Mouse (Mus musculus): ENCODE results near the gene Tob1.
A peak's percentile ranks its signal among the peaks of the same experiment; 100 is the strongest.

The Tob1 gene

DNA sequence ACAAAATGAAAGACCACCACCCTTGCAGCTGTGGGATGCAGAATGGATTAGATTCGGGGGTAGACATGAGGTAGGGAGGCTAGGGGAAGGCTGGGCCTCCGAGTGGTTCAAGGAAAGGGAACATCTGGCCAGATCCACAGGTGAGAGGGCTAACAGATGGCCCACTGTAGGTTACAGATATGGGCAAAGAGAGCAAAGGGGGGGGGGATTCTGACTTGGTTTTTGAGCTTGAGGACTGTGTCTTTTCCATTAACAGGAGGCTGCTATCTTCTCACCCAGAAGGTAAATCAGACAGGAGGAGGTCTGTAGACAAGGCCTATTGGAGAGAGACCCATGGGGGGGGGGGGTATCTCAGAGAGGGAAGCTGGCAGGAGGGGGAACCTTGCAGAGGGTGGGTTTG, 11.5 kb upstream of the Tob1 start:
- DNase-seq, result no peak

DNA sequence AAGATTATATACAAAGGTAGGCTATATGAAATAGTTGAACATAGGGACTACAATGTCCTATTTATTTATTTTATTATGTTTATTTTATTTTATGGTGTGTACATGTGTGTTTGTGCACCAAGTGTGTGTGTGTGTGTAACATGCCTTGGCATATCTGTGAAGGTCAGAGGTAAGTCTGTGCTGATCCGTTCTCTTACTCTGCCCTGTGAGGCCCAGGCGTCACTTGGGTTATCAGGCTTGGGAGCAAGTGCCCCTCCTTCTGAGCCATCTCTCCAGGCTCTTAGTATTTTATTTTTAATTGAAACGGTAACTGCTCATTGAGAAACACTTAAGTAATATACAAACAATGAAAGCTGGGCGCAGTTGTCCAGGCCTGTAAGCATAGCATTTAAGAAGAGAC, 10.8 kb upstream of the Tob1 start:
- DNase-seq, result no peak

DNA sequence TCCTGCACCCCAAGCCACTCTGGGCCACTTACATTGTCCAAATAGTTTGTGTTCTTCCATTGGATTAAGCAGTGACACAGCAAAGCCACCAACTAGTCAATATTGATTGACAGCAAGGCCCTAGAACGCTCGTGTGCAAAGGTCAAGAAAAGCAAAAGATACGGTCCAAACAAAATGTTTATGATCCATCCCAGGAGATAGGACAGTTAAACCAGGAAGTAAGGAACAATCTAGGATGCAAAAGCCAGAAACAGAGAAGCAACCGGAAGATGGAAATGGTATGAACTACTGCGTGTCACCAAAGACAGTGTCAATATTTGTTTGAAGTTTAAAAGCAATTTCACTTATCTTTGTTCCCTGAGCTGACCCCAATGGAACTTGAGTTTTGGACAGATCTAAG, 9.1 kb upstream of the Tob1 start:
- no peak for DNase-seq

DNA sequence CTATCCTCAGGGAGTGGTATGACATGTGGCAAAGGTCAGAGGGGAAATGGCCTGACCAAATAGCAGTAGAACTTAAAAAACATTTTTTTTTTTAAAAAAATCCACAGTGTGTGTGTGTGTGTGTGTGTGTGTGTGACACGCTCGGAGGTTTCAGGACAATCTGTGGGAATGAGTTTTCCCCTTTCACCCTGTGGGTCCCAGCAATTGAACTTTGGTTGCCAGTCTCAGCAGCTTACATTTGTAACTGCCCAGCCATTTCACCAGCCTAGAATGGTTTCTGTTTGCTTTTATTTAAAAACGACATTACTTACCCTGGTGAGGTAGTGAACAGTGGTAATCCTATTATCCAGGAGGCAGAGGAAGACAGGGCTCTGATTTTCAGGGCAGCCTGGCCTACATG, 8.2 kb upstream of the Tob1 start:
- no peak for DNase-seq

DNA sequence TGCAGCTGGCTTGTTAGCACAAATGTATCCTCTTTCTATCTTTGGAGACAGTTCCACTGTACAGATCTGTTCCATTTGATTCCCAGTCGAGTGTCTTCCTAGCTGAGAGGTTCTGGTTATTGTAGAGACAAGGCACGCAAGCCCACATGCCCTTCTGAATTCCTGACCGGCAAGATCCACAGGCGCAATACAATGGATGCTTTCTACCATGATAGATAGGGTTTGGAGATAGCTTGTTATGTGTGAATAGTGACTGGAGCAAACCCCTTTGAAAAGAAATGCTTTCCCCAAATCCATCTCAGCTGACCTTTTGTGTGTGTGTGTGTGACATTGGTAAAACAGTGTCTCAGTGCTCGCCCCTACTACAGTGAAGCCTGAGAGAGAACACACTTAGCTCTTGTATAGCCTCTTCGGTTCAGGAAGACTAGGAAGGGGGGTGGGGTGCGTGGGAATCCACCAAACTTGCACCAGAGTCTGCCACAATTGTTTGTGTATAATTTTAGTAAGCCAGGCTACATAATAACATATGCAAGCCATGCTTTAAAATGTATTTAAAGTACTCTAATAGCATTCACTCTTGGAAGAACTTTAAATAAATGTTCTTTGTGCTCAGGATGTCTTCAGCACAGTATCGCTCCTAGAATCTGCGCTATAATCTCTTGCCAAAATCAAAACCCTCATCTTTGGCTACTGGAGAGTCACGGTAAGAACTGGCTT, 4.7 kb upstream of the Tob1 start:
- no peak for DNase-seq

DNA sequence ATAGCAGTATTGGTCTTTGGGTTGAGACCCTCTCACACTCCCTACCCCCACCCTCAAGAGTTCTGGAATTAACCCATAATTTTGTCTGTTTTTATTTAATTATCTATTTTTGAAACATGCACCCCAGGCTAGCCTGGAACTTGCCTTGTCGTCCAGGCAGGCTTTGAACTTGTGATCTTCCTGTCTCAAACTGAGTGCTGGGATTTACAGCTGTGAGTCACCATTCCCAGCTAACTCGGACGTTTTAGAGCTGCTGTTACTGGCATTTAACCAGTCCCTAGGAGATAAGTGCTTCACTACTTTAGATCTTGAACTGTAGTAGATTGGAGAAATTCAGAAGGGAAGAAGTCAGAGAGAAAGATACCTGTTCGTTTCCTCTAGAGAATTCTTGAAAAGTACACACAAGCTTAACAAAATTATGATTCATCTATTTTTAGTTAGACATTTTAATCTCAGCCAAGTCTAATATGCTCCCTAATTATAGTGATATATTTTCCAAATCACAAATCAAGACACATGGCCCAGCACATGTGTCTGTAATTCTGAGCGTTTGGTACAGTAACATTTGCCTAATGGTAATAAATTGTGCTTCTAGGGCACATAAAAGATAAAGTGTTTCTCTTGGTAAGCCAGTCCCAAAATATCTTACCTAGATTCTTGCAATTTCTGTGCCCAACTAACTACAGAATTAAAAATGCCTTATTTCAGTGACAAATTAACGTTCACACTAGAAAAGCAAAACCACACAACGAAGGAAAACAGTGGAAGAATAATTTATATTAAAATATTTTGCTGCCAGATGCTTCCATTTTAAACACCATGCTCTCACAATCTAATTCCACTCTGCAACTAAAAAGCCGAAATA, 2.2 kb upstream of the Tob1 start:
- no peak for DNase-seq

DNA sequence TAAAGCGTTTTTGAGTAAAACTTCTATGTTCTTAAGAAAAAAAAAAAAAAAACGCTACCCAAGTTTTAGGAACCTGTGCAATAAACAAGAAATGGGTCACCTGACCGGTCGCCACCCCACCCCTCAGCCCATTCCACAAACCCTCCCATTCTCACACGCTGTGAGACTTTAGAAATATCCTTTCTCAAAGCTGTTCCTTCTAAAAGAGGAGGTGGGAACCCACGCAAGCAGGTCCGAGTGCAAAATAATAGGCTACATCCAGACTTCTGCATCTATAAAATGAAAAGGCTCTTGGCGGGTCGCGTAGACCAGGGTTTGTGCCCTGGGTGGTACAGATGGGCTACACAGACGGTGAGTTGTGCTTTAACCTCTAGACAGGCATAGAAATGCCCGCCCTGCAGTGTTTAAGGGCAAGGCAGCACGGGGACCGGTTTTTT, 1.5 kb upstream of the Tob1 start:
- DNase-seq, result no peak

DNA sequence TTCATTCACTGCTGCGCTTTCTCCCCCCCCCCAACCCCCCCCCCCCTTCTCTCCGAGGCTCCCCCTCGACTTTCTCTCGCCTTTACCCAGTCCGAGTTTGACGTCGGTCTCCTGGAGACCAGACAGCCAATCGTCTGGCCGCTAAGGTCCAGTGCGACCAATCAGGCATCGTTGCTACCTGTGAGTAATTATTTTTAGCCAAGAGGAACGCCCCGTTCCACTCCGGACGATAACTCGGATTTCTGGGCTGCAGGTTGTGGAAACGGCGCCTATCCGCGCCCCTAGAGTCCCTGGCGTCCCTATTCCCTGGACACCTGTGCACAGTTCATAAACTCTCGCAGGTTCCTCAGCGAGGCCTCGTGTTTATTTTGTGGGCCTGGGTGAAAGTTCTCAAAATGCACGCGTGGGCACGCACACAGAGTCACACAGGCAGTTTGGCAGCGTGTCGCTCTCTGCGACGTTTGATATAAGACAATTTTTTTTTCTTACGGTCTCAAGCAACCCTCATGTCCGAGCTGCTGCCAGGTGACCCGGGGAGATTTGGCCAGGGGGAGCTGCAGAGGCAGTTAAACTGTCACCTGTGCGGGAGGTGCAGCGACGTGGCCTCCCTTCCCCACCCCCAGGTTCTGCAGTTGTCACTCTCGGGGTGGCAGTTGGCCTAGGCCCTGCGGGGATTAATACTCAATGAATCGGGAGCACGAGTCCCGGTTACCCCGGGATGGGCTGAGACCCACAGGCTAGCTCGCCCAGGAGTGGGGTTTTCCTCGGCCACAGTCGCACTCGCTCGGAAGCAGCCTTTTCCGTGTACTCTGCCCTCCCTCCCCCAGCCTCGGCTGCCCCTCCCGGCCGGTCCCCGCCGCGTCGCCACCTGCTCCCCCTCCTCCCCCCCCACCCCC, 815 bp upstream of the Tob1 start:
- peak; percentile 92 to 95 for DNase-seq

DNA sequence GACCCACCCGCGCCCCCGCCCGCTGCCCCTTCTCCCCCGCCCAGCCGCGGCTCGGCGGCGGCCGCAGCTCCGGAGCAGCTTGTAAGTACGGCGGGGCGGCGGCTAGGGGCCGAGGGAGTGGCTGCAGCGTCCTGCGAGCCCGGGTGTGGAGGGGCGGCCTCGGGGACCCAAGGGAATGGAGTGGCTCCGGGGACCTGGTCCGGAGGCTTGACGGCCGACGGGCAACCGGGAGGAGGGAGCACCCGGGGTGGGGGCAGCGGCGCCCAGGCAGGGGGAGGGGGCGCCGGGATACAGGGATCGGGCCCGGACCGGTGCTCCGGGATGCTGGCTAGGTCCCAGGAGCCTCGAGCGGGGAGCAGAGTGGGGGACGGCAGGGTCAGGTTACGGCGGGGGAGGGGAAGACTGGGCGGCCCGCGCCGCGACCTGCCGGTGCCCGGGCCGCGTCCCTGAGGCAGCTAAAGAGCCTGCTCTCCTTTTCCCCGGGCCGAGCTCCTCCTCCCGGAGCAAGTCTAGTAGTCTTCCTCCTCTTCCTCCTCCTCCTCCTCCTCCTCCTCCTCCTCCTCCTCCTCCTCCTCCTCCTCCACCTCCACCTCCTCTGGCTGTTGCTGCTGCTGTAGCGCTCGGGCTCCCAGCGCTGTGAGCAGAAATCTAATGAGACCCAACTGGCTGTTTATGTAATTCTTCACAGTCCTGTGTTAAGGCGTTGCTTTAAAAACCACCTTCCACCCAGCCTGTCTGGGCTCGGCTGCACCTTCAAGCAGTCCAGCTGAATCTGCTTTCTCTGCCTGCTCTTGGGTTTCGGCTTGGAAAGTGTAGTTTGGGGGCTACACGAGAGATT, 616 bp downstream of the Tob1 start:
- DNase-seq, result peak; percentile 78 to 80

DNA sequence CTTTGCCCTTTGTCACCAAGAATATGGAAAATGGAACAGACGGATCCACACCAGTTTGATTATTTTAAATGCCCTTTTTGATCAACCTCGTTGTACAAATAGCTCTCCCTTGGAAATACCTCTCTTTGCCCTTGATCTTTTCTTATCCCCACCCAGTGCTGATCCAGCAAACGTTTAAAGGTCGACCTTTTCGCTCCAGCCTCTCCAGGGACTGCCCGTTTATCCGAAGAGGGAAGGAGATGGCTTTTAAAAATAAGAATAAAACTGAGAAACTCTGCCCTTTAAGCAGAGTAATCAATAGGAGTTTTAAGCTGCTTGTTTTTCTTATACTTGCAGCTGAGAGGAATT, 1.2 kb downstream of the Tob1 start:
- DNase-seq, result no peak

DNA sequence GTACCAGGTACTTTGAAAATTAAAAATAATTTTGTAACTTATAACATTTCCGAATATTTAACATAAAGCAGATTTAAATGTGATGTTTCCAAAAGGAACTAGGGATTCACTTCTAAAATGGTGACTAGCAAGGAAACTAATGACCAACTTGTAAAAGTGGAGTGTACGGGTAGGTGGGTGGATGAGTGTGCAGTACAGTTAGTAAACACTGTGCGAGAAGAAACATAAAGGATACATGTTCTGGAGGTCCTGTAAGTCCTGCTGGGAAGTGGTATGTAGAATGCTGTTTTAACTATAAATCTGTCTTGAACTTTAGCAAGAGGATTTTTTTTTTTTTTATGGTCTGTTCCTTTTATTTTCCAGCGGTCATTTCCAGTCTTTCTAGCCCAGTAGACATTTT, 1.7 kb downstream of the Tob1 start:
- no peak for DNase-seq

DNA sequence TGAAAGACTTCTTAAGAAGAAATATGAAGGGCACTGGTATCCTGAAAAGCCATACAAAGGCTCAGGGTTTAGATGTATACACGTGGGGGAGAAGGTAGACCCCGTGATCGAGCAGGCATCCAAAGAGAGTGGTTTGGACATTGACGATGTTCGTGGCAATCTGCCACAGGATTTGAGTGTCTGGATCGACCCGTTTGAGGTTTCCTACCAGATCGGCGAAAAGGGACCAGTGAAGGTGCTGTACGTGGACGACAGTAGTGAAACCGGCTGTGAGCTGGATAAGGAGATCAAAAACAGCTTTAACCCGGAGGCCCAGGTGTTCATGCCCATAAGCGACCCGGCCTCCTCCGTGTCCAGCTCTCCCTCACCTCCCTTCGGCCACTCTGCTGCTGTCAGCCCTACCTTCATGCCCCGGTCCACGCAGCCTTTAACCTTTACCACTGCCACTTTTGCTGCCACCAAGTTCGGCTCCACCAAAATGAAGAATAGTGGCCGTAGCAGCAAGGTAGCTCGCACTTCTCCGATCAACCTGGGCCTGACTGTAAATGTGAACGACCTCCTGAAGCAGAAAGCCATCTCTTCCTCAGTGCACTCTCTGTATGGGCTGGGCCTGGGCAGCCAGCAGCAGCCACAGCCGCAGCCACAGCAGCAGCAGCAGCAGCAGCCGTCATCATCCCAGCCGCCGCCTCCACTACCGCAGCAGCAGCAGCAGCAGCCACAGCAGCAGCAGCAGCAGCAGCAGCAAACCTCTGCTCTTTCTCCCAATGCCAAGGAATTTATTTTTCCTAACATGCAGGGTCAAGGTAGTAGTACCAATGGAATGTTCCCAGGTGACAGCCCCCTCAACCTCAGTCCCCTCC, 2.7 kb downstream of the Tob1 start:
- no peak for DNase-seq

DNA sequence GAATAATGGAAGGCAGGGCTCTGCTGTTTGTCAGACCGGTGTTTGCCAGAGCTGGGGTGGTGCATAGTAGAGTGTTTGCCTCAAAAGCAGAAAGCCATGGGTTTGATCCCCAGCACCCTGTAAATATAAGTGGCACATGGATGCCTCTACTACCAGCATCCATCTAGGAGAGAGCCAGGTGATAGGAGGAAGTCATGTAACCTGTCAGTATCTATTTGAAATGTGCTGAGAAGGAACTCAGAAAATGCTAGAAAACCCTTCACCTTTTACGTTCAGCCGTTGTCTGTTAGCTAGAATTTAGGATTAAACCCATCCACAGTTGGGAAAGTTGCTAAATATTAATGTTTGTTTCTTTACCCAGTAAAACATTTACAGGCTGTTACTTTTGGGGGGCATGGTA, 4.3 kb downstream of the Tob1 start:
- DNase-seq, result no peak

DNA sequence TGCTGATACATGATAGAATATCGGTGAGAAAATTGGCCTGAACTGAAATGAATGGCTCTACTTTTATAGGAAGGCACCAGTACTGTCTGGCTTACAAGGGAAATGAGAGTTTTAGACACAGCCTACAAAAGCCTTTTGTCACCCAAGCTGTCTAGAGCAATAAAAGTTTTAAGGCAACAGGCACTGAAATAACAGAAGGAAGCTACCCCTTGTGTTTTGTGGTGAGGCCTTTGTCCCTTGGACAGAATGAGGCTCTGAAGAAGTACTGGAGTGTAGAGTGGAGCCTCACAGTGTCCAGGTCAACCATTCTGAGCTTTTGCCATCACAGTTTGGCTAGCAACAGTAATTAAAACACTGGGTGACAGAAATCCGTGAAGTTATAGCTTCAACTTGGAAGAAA, 5.0 kb downstream of the Tob1 start:
- DNase-seq, result no peak

DNA sequence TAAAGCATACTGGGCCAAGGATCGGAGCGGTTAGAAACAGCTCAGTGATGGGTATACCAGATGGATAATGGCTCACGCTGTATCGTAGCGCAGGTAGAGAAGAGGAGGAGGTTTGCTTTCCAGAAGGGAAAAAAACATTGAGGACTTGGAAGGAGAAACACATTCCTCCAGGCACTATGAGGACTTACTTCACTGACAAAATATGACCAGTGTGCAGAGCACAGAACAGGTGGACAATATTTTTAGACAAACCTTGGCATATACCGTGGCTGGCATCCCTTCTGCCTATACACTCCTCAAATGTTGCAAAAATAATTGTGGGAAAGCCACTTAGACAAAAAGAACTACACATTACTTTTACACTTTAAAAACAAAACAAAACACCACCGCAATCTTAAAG, 10.0 kb downstream of the Tob1 start:
- DNase-seq, result no peak

DNA sequence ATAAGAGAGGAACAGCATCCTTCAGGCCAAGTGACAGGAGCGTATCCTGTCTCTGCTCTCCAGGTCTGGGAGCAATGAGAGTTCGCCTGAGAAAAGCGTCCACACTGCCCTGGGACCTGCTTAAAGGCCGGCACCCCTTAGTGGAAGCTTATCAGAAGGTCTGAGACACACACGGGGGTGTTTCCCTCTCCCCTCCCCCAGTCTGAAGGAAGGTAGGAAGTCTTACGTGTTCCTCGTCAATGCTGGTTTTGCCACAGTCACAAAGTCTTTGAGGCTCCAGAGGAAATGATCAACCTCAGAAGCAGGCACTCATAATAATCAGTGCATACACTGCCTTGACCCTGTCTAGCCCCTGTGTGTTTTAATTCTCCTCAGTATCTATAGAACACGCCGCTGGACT, 12.3 kb downstream of the Tob1 start:
- no peak for DNase-seq

DNA sequence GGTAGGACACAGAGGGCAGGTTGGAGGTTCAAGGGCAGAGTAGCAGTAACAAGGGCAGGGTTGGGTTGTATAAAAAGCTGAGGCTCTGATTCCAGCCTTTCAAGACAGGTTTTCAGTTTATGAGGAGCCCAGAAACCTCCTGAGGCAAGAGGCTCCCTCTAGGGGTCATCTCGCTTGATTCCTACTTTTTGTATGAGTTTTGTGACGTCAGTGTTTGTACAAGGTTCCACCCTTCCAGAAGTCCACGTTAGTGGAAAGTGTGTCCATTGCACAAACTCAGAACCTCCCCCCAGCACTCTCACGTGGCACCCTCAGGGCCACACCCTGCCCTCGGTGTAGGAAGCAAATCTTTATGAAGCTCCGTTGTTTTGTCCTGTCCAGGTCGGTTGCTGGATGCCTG, 14.7 kb downstream of the Tob1 start:
- DNase-seq, result peak; percentile 72 to 74

DNA sequence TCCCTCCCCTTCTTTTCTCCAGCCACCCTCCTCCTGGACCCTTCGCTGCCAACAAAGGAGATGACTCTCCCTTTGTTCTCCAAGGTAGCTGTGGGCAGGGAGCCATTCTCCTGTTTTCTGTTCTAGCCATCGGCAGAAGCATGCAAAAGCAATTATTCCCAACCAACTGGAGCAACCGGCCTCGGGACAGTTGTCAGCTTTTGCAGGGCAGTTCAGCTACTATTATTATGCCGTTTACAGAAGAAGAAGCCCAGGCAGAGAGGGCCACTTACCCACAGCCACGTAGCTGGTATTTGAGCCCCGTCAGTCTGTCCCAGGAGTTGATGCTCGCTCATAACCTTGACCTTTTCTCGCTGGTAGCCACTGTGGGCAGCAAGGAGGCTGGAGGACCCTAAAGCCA, 17.2 kb downstream of the Tob1 start:
- DNase-seq, result no peak

DNA sequence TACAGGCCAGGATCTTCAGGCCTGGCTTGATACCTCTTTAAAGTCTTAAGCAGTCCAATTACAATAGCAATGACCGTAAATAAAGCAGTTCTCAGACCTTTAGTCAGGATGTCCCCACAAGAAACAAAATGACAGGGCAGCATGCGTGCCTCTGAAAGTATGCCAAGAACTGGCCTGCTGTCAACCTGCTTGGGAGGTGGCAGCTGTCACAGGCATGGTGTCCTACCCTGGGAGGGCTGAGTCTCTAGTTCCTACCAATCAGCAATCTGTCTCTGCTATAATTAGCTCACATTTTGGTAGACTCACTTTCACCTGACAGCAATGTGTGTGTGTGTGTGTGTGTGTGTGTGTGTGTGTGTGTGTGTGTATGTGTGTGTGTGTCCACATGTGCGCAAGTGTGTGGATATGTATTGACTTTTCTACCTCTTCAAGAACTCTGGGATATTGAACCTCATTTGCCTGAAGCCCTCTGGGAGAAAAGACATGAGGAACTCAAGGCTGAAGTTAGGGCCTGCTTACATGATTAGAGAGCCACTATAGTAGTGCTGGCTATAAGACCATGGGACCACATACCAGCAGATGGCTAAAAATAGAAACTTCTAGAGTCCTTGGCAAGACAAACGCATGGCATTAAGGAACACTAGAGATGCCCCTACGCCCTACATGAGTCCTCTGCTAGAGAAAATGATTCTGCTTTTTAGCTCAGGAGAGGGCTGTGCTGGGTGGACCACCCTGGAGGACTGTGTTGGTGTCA, 18.1 kb downstream of the Tob1 start:
- DNase-seq, result no peak

DNA sequence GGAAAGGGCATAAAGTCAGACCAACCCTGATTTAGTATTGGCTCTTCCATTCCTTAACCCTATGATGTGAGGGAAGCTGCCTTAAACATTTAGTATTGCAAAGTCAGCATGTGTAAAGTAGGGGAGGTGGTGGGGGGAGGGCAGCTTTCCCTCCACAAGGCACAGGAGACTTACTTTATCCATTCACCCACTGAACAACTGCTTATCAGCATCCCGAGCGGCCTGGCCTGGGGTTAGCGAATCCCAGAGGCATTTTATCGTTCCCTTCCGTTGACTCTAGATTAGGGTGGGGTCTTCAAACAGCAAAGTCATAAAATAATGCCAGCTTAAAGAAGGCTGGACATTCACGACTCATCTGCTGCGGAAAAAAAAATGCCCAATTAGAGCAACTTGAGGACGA, 19.0 kb downstream of the Tob1 start:
- DNase-seq, result no peak
